Mouse (Mus musculus) lung, postnatal 0 days (tissue): Measurements from ENCODE around the gene Nck2.

Source experiments
- CTCF ChIP-seq: IDR thresholded peaks from 2 replicates; pipeline ENCODE4 v1.5.1; 2016; ENCODE audit warnings: antibody characterized with exemption, mild to moderate bottlenecking
- EP300 ChIP-seq: IDR thresholded peaks from 2 replicates; pipeline ENCODE4 v1.6.1; 2016; ENCODE audit warnings: antibody characterized with exemption, mild to moderate bottlenecking, control low read depth

GRCm38 (mm10) chr1:43601054-43601453 lies 156.7 kb downstream of the Nck2 start:
- TF ChIP-seq EP300 (no peak), CTCF (no peak)
